In the genomic region with DNA sequence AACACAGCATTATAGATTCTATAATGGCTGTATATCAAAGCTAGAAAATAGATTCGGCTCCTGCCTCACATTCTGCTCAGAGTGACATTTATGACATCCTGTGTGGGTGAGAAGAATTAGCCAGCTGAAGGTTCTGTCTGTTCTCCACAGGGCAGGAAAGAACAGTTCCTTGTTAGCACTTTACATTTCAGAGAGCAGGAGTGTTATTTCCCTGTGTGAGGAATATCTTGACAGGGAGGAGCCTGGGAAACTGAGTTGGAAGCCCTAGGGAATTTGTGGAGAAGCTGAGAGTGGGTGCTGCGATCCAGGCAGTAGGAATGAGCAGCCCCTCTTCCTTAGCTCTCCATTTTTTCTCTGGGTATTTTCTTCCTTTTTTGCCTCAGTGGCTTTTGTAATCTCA, we compare ENCODE assay signal across 19 mouse cellular contexts.
DNase-seq lines count a peak whose midpoint lies in the region; ATAC-seq lines count a peak whose summit lies in the region.
"Had no signal": no experiment of that assay in that cellular context is flagged by ENCODE, and none has a peak within 500 bp of the region (broad histone marks: within the 10 kb centered on the region; RNA-seq: fewer than 3 reads in every experiment).

No protein-coding gene starts in this region.

- no peaks in the 10 kb centered on the region for H3K9me3 ChIP-seq in midbrain, embryonic 11.5 days (ENCODE audit: control insufficient read depth, low read length)
- no peaks in the 10 kb centered on the region for H3K9me3 ChIP-seq in midbrain, embryonic 16.5 days (replicated peaks; ENCODE audit: control insufficient read depth, low read length, poor library complexity, severe bottlenecking)
- H3K9me3 ChIP-seq: embryonic facial prominence, embryonic 10.5 days; embryonic facial prominence, embryonic 12.5 days; forebrain, embryonic 13.5 days; forebrain, embryonic 15.5 days had no signal

- no peaks in the 10 kb centered on the region for H3K4me1 ChIP-seq in midbrain, embryonic 11.5 days (ENCODE audit: control insufficient read depth, insufficient read depth, low read length)
- no peaks in the 10 kb centered on the region for H3K4me1 ChIP-seq in midbrain, embryonic 16.5 days (ENCODE audit: control insufficient read depth, insufficient read depth, low read length)
- H3K4me1 ChIP-seq: embryonic facial prominence, embryonic 10.5 days; embryonic facial prominence, embryonic 12.5 days; forebrain, embryonic 13.5 days; forebrain, embryonic 15.5 days had no signal

- no peaks in the 10 kb centered on the region for H3K27me3 ChIP-seq in midbrain, embryonic 11.5 days (ENCODE audit: control insufficient read depth, insufficient read depth, low read length)
- no peaks in the 10 kb centered on the region for H3K27me3 ChIP-seq in midbrain, embryonic 16.5 days (ENCODE audit: control insufficient read depth, insufficient read depth, low read depth, low read length)
- H3K27me3 ChIP-seq: embryonic facial prominence, embryonic 12.5 days; forebrain, embryonic 13.5 days; forebrain, embryonic 15.5 days had no signal

- 81% methylated on average over 2 of the region's 2 CpGs for WGBS in midbrain, embryonic 11.5 days
- WGBS in midbrain, embryonic 16.5 days = 62% methylated on average over 2 of the region's 2 CpGs

- no peak for ATAC-seq in midbrain, embryonic 11.5 days (ENCODE audit: low FRiP score)
- ATAC-seq in midbrain, embryonic 16.5 days = no peak
- ATAC-seq: forebrain, embryonic 13.5 days; forebrain, embryonic 15.5 days had no signal

- H3K27ac ChIP-seq in midbrain, embryonic 11.5 days (ENCODE audit: low read depth, low read length) = no peak overlapping the region
- no peak overlapping the region for H3K27ac ChIP-seq in midbrain, embryonic 16.5 days (ENCODE audit: low read length)
- H3K27ac ChIP-seq: embryonic facial prominence, embryonic 10.5 days; embryonic facial prominence, embryonic 12.5 days; forebrain, embryonic 13.5 days; forebrain, embryonic 15.5 days had no signal

- intact Hi-C loops in heart, postnatal 25 days (cut with DNase I) = no loop called here

- no peak overlapping the region for H3K4me2 ChIP-seq in midbrain, embryonic 11.5 days
- no peak overlapping the region for H3K4me2 ChIP-seq in midbrain, embryonic 16.5 days (ENCODE audit: low read length)
- H3K4me2 ChIP-seq: embryonic facial prominence, embryonic 12.5 days; forebrain, embryonic 13.5 days; forebrain, embryonic 15.5 days had no signal

- peak; percentile 8 for DNase-seq in heart, adult 11 months
- no peak for DNase-seq in heart, postnatal 25 days (ENCODE audit: low spot score)
- DNase-seq in midbrain, embryonic 11.5 days (ENCODE audit: low spot score, missing footprints) = peak; percentile 71
- DNase-seq in brain, adult 2 months (ENCODE audit: low read depth, low spot score) = peak; percentile 65
- peak; percentile 45 for DNase-seq in telencephalon, adult 2 months (ENCODE audit: low read depth, low spot score)
- no peak for DNase-seq in urinary bladder, postnatal 4 days (ENCODE audit: low spot score in 2 of 2)
- DNase-seq: adrenal gland, adult 2 months; adrenal gland, postnatal 10 days; adrenal gland, postnatal 25 days; cerebellum, adult 11-12 months; cerebellum, adult 2 months; cerebellum, adult 9-10 months; cerebellum, postnatal 10 days; cerebellum, postnatal 25 days had no signal

- H3K9ac ChIP-seq in midbrain, embryonic 11.5 days (ENCODE audit: low read length) = no peak overlapping the region
- no peak overlapping the region for H3K9ac ChIP-seq in midbrain, embryonic 16.5 days (ENCODE audit: low read depth, low read length)
- H3K9ac ChIP-seq: embryonic facial prominence, embryonic 12.5 days; forebrain, embryonic 13.5 days; forebrain, embryonic 15.5 days had no signal

- no peak overlapping the region for H3K4me3 ChIP-seq in midbrain, embryonic 11.5 days (ENCODE audit: low read depth, low read length)
- no peak overlapping the region for H3K4me3 ChIP-seq in midbrain, embryonic 16.5 days (ENCODE audit: low read depth, low read length)
- H3K4me3 ChIP-seq: embryonic facial prominence, embryonic 10.5 days; embryonic facial prominence, embryonic 12.5 days; forebrain, embryonic 13.5 days; forebrain, embryonic 15.5 days had no signal

- no peaks in the 10 kb centered on the region for H3K36me3 ChIP-seq in midbrain, embryonic 11.5 days (ENCODE audit: control insufficient read depth, insufficient read depth, low read length)
- H3K36me3 ChIP-seq in midbrain, embryonic 16.5 days (ENCODE audit: control insufficient read depth, insufficient read depth, low read length) = no peaks in the 10 kb centered on the region
- H3K36me3 ChIP-seq: embryonic facial prominence, embryonic 10.5 days; embryonic facial prominence, embryonic 12.5 days; forebrain, embryonic 15.5 days had no signal

Comparison
In these comparisons a context has a peak if more than half of its experiments do, and no peak if none do; other contexts are left out.
1. DNase-seq: peak in heart, adult 11 months (single experiment), midbrain, embryonic 11.5 days (single experiment), brain, adult 2 months (single experiment) and telencephalon, adult 2 months (single experiment); none in heart, postnatal 25 days (single experiment) and urinary bladder, postnatal 4 days (0 of 2).